Mouse (Mus musculus) frontal cortex, postnatal 10 days (tissue): Measurements from ENCODE around the gene Iqcf3.
A peak's percentile ranks its signal among the peaks of the same experiment; 100 is the strongest.
"Not testable (repeated sequence)": the region's sequence is repeated elsewhere in the genome, so short reads cannot be mapped to it uniquely, and the experiment has no call there.

Experiments used
- DNase-seq, 2 experiments: peaks; one replicate each; pipeline ENCODE4 v3.0.0; 2022; ENCODE audit warnings: low spot score in 2 of 2, mixed read lengths in 1 of 2

Iqcf3 gene

GRCm38 (mm10) chr9:106561531-106561930, at the start of gene Iqcf3:
Gene Iqcf3, minus strand, starts transcription at chr9:106561631.
- no peak for DNase-seq

- no peak for DNase-seq
Observed at GRCm38 (mm10) chr9:106610727-106611126, 49.3 kb upstream of the Iqcf3 start.

- peak in 1 of 2 experiments; percentile 58 for DNase-seq
Observed at GRCm38 (mm10) chr9:106600546-106600945, 39.1 kb upstream of the Iqcf3 start.

- no peak for DNase-seq
Observed at GRCm38 (mm10) chr9:106598466-106598865, 37.0 kb upstream of the Iqcf3 start.

GRCm38 (mm10) chr9:106595836-106596235, 34.4 kb upstream of the Iqcf3 start:
- DNase-seq = peak in 1 of 2 experiments; percentile 13

GRCm38 (mm10) chr9:106595402-106595801, 34.0 kb upstream of the Iqcf3 start:
- DNase-seq = not testable (repeated sequence)

- no peak for DNase-seq
Observed at GRCm38 (mm10) chr9:106592158-106592557, 30.7 kb upstream of the Iqcf3 start.

- no peak for DNase-seq
Observed at GRCm38 (mm10) chr9:106582552-106582951, 21.1 kb upstream of the Iqcf3 start.

- no peak for DNase-seq
Observed at GRCm38 (mm10) chr9:106580016-106580415, 18.6 kb upstream of the Iqcf3 start.

GRCm38 (mm10) chr9:106576112-106576511, 14.7 kb upstream of the Iqcf3 start:
- DNase-seq = no peak

- no peak for DNase-seq
Observed at GRCm38 (mm10) chr9:106573366-106573765, 11.9 kb upstream of the Iqcf3 start.

- DNase-seq = no peak
Observed at GRCm38 (mm10) chr9:106572186-106572585, 10.8 kb upstream of the Iqcf3 start.

GRCm38 (mm10) chr9:106570896-106571295, 9.5 kb upstream of the Iqcf3 start, which contains the start of gene Iqcf4:
Gene Iqcf4, minus strand, starts transcription at chr9:106570996.
- no peak for DNase-seq

- no peak for DNase-seq
Observed at GRCm38 (mm10) chr9:106566437-106566836, 5.0 kb upstream of the Iqcf3 start.

- DNase-seq = no peak
Observed at GRCm38 (mm10) chr9:106564025-106564424, 2.6 kb upstream of the Iqcf3 start.

- no peak for DNase-seq
Observed at GRCm38 (mm10) chr9:106562291-106562690, 860 bp upstream of the Iqcf3 start.

- peak in 1 of 2 experiments; percentile 13 for DNase-seq
Observed at GRCm38 (mm10) chr9:106534975-106535374, 26.5 kb downstream of the Iqcf3 start.

GRCm38 (mm10) chr9:106534296-106534695, 27.1 kb downstream of the Iqcf3 start:
- DNase-seq = no peak

GRCm38 (mm10) chr9:106531833-106532232, 29.6 kb downstream of the Iqcf3 start:
- no peak for DNase-seq

- no peak for DNase-seq
Observed at GRCm38 (mm10) chr9:106519909-106520308, 41.5 kb downstream of the Iqcf3 start.

- no peak for DNase-seq
Observed at GRCm38 (mm10) chr9:106519433-106519832, 42.0 kb downstream of the Iqcf3 start.

GRCm38 (mm10) chr9:106514273-106514672, 47.2 kb downstream of the Iqcf3 start, which contains the start of gene Iqcf5:
Gene Iqcf5, plus strand, starts transcription at chr9:106514573.
- no peak for DNase-seq

- no peak for DNase-seq
Observed at GRCm38 (mm10) chr9:106513566-106513965, 47.9 kb downstream of the Iqcf3 start.

- no peak for DNase-seq
Observed at GRCm38 (mm10) chr9:106512729-106513450, 48.5 kb downstream of the Iqcf3 start.
